Comparison of ENCODE assay signal across 10 mouse cellular contexts in genomic region chr1:87273514-87273942, GRCm38 (mm10). TPM values are rescaled to one million over a fixed set of nuclear protein-coding genes. Genes with fewer than 3 reads are reported as not detected.
A peak's percentile ranks its signal among the peaks of the same experiment; 100 is the strongest.
DNase-seq lines count a peak whose midpoint lies in the region; ATAC-seq lines count a peak whose summit lies in the region.
"Had no signal": no experiment of that assay in that cellular context is flagged by ENCODE, and none has a peak within 500 bp of the region (broad histone marks: within the 10 kb centered on the region; RNA-seq: fewer than 3 reads in every experiment).

No protein-coding gene starts in this region.

- no peaks in the 10 kb centered on the region for H3K36me3 ChIP-seq in kidney, embryonic 16.5 days (ENCODE audit: insufficient read depth, low read length)
- no peaks in the 10 kb centered on the region for H3K36me3 ChIP-seq in heart, embryonic 15.5 days
- H3K36me3 ChIP-seq in intestine, embryonic 15.5 days = no peaks in the 10 kb centered on the region
- H3K36me3 ChIP-seq: embryonic facial prominence, embryonic 15.5 days; neural tube, embryonic 12.5 days had no signal

- H3K27me3 ChIP-seq in kidney, embryonic 16.5 days (ENCODE audit: insufficient read depth, low read length) = no peaks in the 10 kb centered on the region
- peaks cover 14% of the 10 kb centered on the region for H3K27me3 ChIP-seq in heart, embryonic 15.5 days
- H3K27me3 ChIP-seq in intestine, embryonic 15.5 days (replicated peaks) = peaks cover 3% of the 10 kb centered on the region

- H3K9me3 ChIP-seq in kidney, embryonic 16.5 days (ENCODE audit: low read length) = no peaks in the 10 kb centered on the region
- H3K9me3 ChIP-seq in heart, embryonic 15.5 days (replicated peaks) = no peaks in the 10 kb centered on the region
- no peaks in the 10 kb centered on the region for H3K9me3 ChIP-seq in intestine, embryonic 15.5 days
- H3K9me3 ChIP-seq: embryonic facial prominence, embryonic 15.5 days; neural tube, embryonic 12.5 days had no signal

- WGBS in kidney, embryonic 16.5 days = 68% methylated on average over 3 of the region's 3 CpGs
- 30% methylated on average over 3 of the region's 3 CpGs for WGBS in heart, embryonic 15.5 days
- 61% methylated on average over 3 of the region's 3 CpGs for WGBS in intestine, embryonic 15.5 days

- no peak overlapping the region for H3K27ac ChIP-seq in kidney, embryonic 16.5 days (ENCODE audit: low read length)
- H3K27ac ChIP-seq in heart, embryonic 15.5 days = peak overlapping the region; percentile 27
- H3K27ac ChIP-seq in intestine, embryonic 15.5 days = no peak overlapping the region
- H3K27ac ChIP-seq: neural tube, embryonic 12.5 days had no signal

- ATAC-seq in kidney, embryonic 16.5 days (ENCODE audit: low FRiP score, low TSS enrichment) = no peak
- peak; percentile 78 for ATAC-seq in cerebellum, adult (ENCODE audit: insufficient number of reproducible peaks, low FRiP score, low TSS enrichment)
- ATAC-seq in heart, embryonic 15.5 days (replicated peaks; ENCODE audit: insufficient number of reproducible peaks, insufficient read depth, low FRiP score, low read depth) = peak; percentile 68
- ATAC-seq in intestine, embryonic 15.5 days = no peak

- no peak overlapping the region for H3K4me2 ChIP-seq in kidney, embryonic 16.5 days (replicated peaks; ENCODE audit: low read depth, low read length)
- H3K4me2 ChIP-seq in heart, embryonic 15.5 days = no peak overlapping the region
- H3K4me2 ChIP-seq in intestine, embryonic 15.5 days (replicated peaks) = no peak overlapping the region
- H3K4me2 ChIP-seq: embryonic facial prominence, embryonic 15.5 days; neural tube, embryonic 12.5 days had no signal

- no peak overlapping the region for H3K9ac ChIP-seq in kidney, embryonic 16.5 days (replicated peaks; ENCODE audit: low read length)
- no peak overlapping the region for H3K9ac ChIP-seq in heart, embryonic 15.5 days
- H3K9ac ChIP-seq in intestine, embryonic 15.5 days = no peak overlapping the region
- H3K9ac ChIP-seq: embryonic facial prominence, embryonic 15.5 days; neural tube, embryonic 12.5 days had no signal

- peak; percentile 46 for DNase-seq in kidney, adult 18-20 months
- DNase-seq in Muller cell, postnatal 12 days (ENCODE audit: inconsistent ontology term) = peak; percentile 89
- peak; percentile 80 for DNase-seq in testis, postnatal 10 days (ENCODE audit: low spot score)
- DNase-seq in liver = no peak

- peaks cover 25% of the 10 kb centered on the region for H3K4me1 ChIP-seq in kidney, embryonic 16.5 days (ENCODE audit: insufficient read depth, low read length)
- H3K4me1 ChIP-seq in heart, embryonic 15.5 days (replicated peaks) = peaks cover 27% of the 10 kb centered on the region
- peaks cover 6% of the 10 kb centered on the region for H3K4me1 ChIP-seq in intestine, embryonic 15.5 days (replicated peaks)

- no peak overlapping the region for H3K4me3 ChIP-seq in kidney, embryonic 16.5 days (ENCODE audit: low read length)
- H3K4me3 ChIP-seq in heart, embryonic 15.5 days = no peak overlapping the region
- no peak overlapping the region for H3K4me3 ChIP-seq in intestine, embryonic 15.5 days (replicated peaks)
- H3K4me3 ChIP-seq: embryonic facial prominence, embryonic 15.5 days; neural tube, embryonic 12.5 days had no signal

RNA-seq across cellular contexts. Expression of gene Efhd1, which starts 9.4 kb away (rescaled TPM):
- polyA plus RNA-seq in kidney, embryonic 16.5 days (2015; fragmentation: Nextera tagmentation; extraction: Ambion mirVana) = 7.3 and 8.5 TPM in 2 replicates
- polyA plus RNA-seq in heart, embryonic 15.5 days (2015; fragmentation: Nextera tagmentation; extraction: Ambion mirVana) = 0.23 and 1.6 TPM in 2 replicates
- 0.08 and 0.57 TPM in 2 replicates for polyA plus RNA-seq in intestine, embryonic 15.5 days (2015; fragmentation: Nextera tagmentation; extraction: Ambion mirVana)

RNA-seq across cellular contexts. Expression of gene Gigyf2, which starts 53.3 kb away (rescaled TPM):
- polyA plus RNA-seq in kidney, embryonic 16.5 days (2015; fragmentation: Nextera tagmentation; extraction: Ambion mirVana) = 59.2 and 68.3 TPM in 2 replicates
- 30.8 and 34.9 TPM in 2 replicates for polyA plus RNA-seq in heart, embryonic 15.5 days (2015; fragmentation: Nextera tagmentation; extraction: Ambion mirVana)
- 46.8 and 47.5 TPM in 2 replicates for polyA plus RNA-seq in intestine, embryonic 15.5 days (2015; fragmentation: Nextera tagmentation; extraction: Ambion mirVana)

RNA-seq across cellular contexts. Expression of gene Eif4e2, which starts 59.8 kb away (rescaled TPM):
- polyA plus RNA-seq in kidney, embryonic 16.5 days (2015; fragmentation: Nextera tagmentation; extraction: Ambion mirVana) = 157 and 160 TPM in 2 replicates
- 99.0 and 106 TPM in 2 replicates for polyA plus RNA-seq in heart, embryonic 15.5 days (2015; fragmentation: Nextera tagmentation; extraction: Ambion mirVana)
- polyA plus RNA-seq in intestine, embryonic 15.5 days (2015; fragmentation: Nextera tagmentation; extraction: Ambion mirVana) = 169 and 170 TPM in 2 replicates

Comparison
In these comparisons a context has a peak if more than half of its experiments do, and no peak if none do; other contexts are left out.
1. ATAC-seq: peak in cerebellum, adult (single experiment) and heart, embryonic 15.5 days (single experiment); none in kidney, embryonic 16.5 days (single experiment) and intestine, embryonic 15.5 days (single experiment).